Mouse (Mus musculus): ENCODE measurements around the gene Ppp1r12c.

GRCm38 (mm10) chr7:4470275-4471178 lies 31.0 kb downstream of the Ppp1r12c start:
- TF ChIP-seq GATA1 (IDR thresholded peaks at IDR 0.05; ENCODE audit: borderline replicate concordance, low read length) (no peak), FLI1 (IDR thresholded peaks at IDR 0.05; ENCODE audit: low read length) (no peak)
